Mouse (Mus musculus) forebrain, embryonic 16.5 days (tissue): Measurements from ENCODE around the gene 4930426L09Rik. TPM values are rescaled to one million over a fixed set of nuclear protein-coding genes. Genes with fewer than 3 reads are reported as not detected.

ENCODE experiments used
- ATAC-seq: fragments of 200-750 bp; cut with Nextera tagmentation; 2 replicates; pipeline ENCODE4 v1.8.0; 2017; ENCODE audit warnings: mild to moderate bottlenecking, moderate library complexity
- H3K27ac ChIP-seq: fragments of 300-500 bp; sonication (generic); 2 replicates; pipeline ENCODE4 v1.5.1; 2014; ENCODE audit warnings: low read length, control low read depth
- H3K27me3 ChIP-seq: fragments of 300-500 bp; sonication (generic); replicated peaks from 2 replicates; pipeline ENCODE4 v1.6.1; 2014; ENCODE audit warnings: low read length; ENCODE audit not compliant: control insufficient read depth, insufficient read depth
- H3K36me3 ChIP-seq: fragments of 300-500 bp; sonication (generic); 2 replicates; pipeline ENCODE4 v1.6.1; 2014; ENCODE audit not compliant: control insufficient read depth, insufficient read depth
- H3K4me1 ChIP-seq: fragments of 300-500 bp; sonication (generic); replicated peaks from 2 replicates; pipeline ENCODE4 v1.6.1; 2014; ENCODE audit warnings: low read length; ENCODE audit not compliant: control insufficient read depth, insufficient read depth
- H3K4me2 ChIP-seq: fragments of 300-500 bp; sonication (generic); 2 replicates; pipeline ENCODE4 v1.6.1; 2014; ENCODE audit warnings: mild to moderate bottlenecking, low read length, control low read depth
- H3K4me3 ChIP-seq: fragments of 300-500 bp; sonication (generic); replicated peaks from 2 replicates; pipeline ENCODE4 v1.5.1; 2014; ENCODE audit warnings: mild to moderate bottlenecking, low read length, control low read depth
- H3K9ac ChIP-seq: fragments of 300-500 bp; sonication (generic); replicated peaks from 2 replicates; pipeline ENCODE4 v1.6.1; 2014; ENCODE audit warnings: low read depth, low read length, control low read depth
- H3K9me3 ChIP-seq: fragments of 300-500 bp; sonication (generic); 2 replicates; pipeline ENCODE4 v1.6.1; 2016; ENCODE audit warnings: low read length; ENCODE audit not compliant: control insufficient read depth
- WGBS: fragments of 180-500 bp; shearing (Covaris S2); extraction: QIAGEN DNeasy Blood & Tissue Kit; methylation state at CpG from one replicate; pipeline ENCODE4 v1.1.7; 2014; 5-methylcytosine and 5-hydroxymethylcytosine counted together
- polyA plus RNA-seq: library from polyadenylated mRNA; unstranded; fragments of >200 nt; fragmentation: Nextera tagmentation; extraction: Ambion mirVana; gene quantifications from 2 replicates; pipeline ENCODE4 v1.2.1, GENCODE M21; 2015

Gene 4930426L09Rik
- polyA plus RNA-seq, 1 experiment from 2014 or later, result 0.57 TPM

DNA sequence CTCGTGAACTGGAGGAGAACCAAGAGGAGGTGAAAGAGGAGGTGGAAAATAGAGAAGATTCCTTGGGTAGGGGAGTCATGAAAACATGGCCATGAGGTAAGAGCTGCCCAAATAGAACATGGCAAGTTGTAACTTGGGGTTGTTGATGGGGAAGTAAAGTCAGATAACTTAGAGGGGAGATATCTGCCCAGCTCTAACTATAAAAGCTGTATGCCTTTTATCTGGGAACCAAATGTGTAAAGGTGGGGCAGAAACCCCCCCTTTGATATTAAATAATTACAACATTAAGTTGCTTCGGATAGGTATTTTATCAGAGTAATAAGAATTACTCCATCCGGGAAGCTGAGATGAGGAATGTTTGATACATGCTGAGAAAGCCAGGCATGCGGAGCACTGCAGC is 19.1 kb upstream of the 4930426L09Rik start:
- Histone ChIP-seq H3K4me3 (no peak overlapping the region), H3K9me3 (no peaks in the 10 kb centered on the region), H3K9ac (no peak overlapping the region), H3K4me1 (no peaks in the 10 kb centered on the region), H3K27ac (no peak overlapping the region), H3K36me3 (no peaks in the 10 kb centered on the region), H3K27me3 (no peaks in the 10 kb centered on the region), H3K4me2 (no peak overlapping the region)
- no peak for ATAC-seq
- WGBS, result 88% methylated on average over 4 of the region's 4 CpGs

DNA sequence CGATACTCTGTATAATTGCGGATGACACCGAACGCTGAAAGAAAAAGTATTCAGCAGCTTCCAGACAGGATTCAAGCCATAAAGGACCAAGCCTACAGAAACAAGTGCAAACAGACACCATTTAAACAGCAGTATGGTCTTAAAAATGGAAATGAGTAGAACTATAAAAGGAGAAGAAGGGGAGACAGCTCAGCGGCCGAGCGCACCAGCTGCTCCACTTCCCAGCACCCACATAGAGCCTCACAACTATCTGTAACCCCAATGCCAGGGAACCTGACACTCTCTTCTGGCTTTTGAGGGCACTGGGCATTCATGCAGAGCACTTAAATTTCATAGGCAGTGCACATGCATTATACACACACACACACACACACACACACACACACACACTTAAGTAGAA is 18.5 kb upstream of the 4930426L09Rik start:
- Histone ChIP-seq H3K4me1 (no peaks in the 10 kb centered on the region), H3K4me2 (no peak overlapping the region), H3K27me3 (no peaks in the 10 kb centered on the region), H3K9me3 (no peaks in the 10 kb centered on the region), H3K36me3 (no peaks in the 10 kb centered on the region), H3K4me3 (no peak overlapping the region), H3K9ac (no peak overlapping the region), H3K27ac (no peak overlapping the region)
- ATAC-seq, result no peak
- 79% methylated on average over 7 of the region's 7 CpGs for WGBS

- no peak for ATAC-seq
- Histone ChIP-seq H3K27me3 (no peaks in the 10 kb centered on the region), H3K4me1 (no peaks in the 10 kb centered on the region), H3K4me3 (no peak overlapping the region), H3K4me2 (no peak overlapping the region), H3K9me3 (no peaks in the 10 kb centered on the region), H3K9ac (no peak overlapping the region), H3K36me3 (no peaks in the 10 kb centered on the region), H3K27ac (no peak overlapping the region)
- WGBS, result 77% methylated on average over 6 of the region's 6 CpGs
Measured at GRCm38 (mm10) chr2:18982581-18982980, 15.6 kb upstream of the 4930426L09Rik start.

GRCm38 (mm10) chr2:18983546-18983945 is 14.6 kb upstream of the 4930426L09Rik start:
- no peaks in the 10 kb centered on the region for H3K27me3 ChIP-seq
- H3K36me3 ChIP-seq, result no peaks in the 10 kb centered on the region
- no peaks in the 10 kb centered on the region for H3K4me1 ChIP-seq
- H3K9ac ChIP-seq, result no peak overlapping the region
- H3K4me3 ChIP-seq, result no peak overlapping the region
- no peak for ATAC-seq
- peaks cover 2% of the 10 kb centered on the region; the same call in 1 of the 2 replicates for H3K9me3 ChIP-seq
- H3K27ac ChIP-seq, result no peak overlapping the region
- H3K4me2 ChIP-seq, result no peak overlapping the region

GRCm38 (mm10) chr2:18984095-18984847 is 13.9 kb upstream of the 4930426L09Rik start:
- WGBS, result 93% methylated on average over 15 of the region's 15 CpGs
- H3K36me3 ChIP-seq, result no peaks in the 10 kb centered on the region
- ATAC-seq, result no peak

DNA sequence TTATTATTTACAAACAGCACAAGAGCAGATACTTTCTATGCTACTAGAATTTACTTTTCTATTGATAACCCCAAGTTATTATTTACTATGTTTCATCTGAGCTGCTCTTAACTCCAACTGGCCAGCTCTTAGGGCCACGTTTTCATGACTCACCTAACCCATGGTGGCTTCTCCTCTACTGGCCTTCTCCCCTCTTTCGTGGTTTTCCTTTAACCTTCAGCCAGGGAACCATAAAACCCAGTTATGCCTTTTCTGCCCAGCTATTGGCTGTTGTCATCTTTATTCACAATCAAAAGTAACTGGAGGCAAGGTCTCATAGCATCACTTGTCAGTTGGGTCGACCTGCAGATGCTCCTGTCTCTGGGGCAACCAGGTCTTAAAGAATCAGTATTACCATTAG is 12.6 kb upstream of the 4930426L09Rik start:
- Histone ChIP-seq H3K9me3 (peaks cover 2% of the 10 kb centered on the region; the same call in 1 of the 2 replicates), H3K4me1 (no peaks in the 10 kb centered on the region), H3K27ac (no peak overlapping the region), H3K4me2 (no peak overlapping the region), H3K27me3 (no peaks in the 10 kb centered on the region), H3K4me3 (no peak overlapping the region), H3K9ac (no peak overlapping the region), H3K36me3 (no peaks in the 10 kb centered on the region)
- no peak for ATAC-seq
- 84% methylated on average over 3 of the region's 3 CpGs for WGBS

More at GRCm38 (mm10) chr2:18984095-18984847, 13.9 kb upstream of the 4930426L09Rik start:
- no peak overlapping the region for H3K4me2 ChIP-seq
- no peaks in the 10 kb centered on the region for H3K4me1 ChIP-seq
- no peak overlapping the region for H3K4me3 ChIP-seq
- H3K9me3 ChIP-seq, result peaks cover 2% of the 10 kb centered on the region; the same call in 1 of the 2 replicates
- H3K9ac ChIP-seq, result no peak overlapping the region
- no peaks in the 10 kb centered on the region for H3K27me3 ChIP-seq
- no peak overlapping the region for H3K27ac ChIP-seq

- Histone ChIP-seq H3K4me2 (no peak overlapping the region), H3K9me3 (peaks cover 2% of the 10 kb centered on the region; the same call in 1 of the 2 replicates), H3K4me3 (no peak overlapping the region), H3K36me3 (no peaks in the 10 kb centered on the region), H3K27me3 (no peaks in the 10 kb centered on the region), H3K9ac (no peak overlapping the region), H3K27ac (no peak overlapping the region), H3K4me1 (no peaks in the 10 kb centered on the region)
- no peak for ATAC-seq
- 82% methylated on average over 3 of the region's 3 CpGs for WGBS
Measured at GRCm38 (mm10) chr2:18988885-18989284, 9.3 kb upstream of the 4930426L09Rik start.

GRCm38 (mm10) chr2:18992512-18993510 is 5.3 kb upstream of the 4930426L09Rik start:
- Histone ChIP-seq H3K9me3 (peaks cover 2% of the 10 kb centered on the region; the same call in 1 of the 2 replicates), H3K27me3 (no peaks in the 10 kb centered on the region), H3K4me2 (no peak overlapping the region), H3K9ac (no peak overlapping the region), H3K27ac (no peak overlapping the region), H3K36me3 (no peaks in the 10 kb centered on the region), H3K4me1 (peaks cover 11% of the 10 kb centered on the region), H3K4me3 (no peak overlapping the region)
- 88% methylated on average over 7 of the region's 7 CpGs for WGBS
- ATAC-seq, result no peak
